Mouse (Mus musculus): ENCODE results near the gene Olfr787. TPM values are rescaled to one million over a fixed set of nuclear protein-coding genes. Genes with fewer than 3 reads are reported as not detected.

The Olfr787 gene
- not detected in 2 replicates for polyA plus RNA-seq (2016; fragmentation: Nextera tagmentation; extraction: Ambion mirVana)

DNA sequence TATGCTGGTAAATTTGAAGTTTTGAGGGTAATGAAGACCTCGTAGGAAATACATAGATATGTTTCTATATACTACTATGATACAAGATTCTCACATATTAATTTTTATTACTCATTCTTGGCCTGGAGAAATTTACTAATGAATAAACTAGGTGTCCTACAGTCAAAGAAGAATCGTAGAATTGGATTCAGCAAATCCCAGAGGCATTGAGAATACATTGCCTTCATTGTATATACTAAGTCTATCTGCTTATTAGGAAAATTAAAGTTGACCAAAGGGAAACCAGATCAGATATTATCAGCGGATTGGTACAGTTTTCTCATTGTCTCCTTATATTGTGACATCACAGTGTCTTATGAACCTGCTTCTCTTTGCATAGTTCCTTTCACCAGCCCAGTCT, at the start of gene Olfr787:
Olfr787 (plus strand) TSS at position 301 of the 400 bp plus-strand sequence.
- ATAC-seq (ENCODE audit: low FRiP score, low read depth): no peak
- H3K4me2 ChIP-seq (replicated peaks): no peak within 1 kb of the TSS
- no peak within 1 kb of the TSS for H3K4me3 ChIP-seq
- WGBS: 87% methylated on average over 3 of the region's 3 CpGs
- H3K27me3 ChIP-seq (replicated peaks): no peaks in the 10 kb centered on the region
- H3K27ac ChIP-seq: no peak within 1 kb of the TSS
- no peak within 1 kb of the TSS for H3K9ac ChIP-seq
- no peaks in the 10 kb centered on the region for H3K4me1 ChIP-seq
- H3K36me3 ChIP-seq: no peaks in the 10 kb centered on the region
- no peaks in the 10 kb centered on the region for H3K9me3 ChIP-seq

DNA sequence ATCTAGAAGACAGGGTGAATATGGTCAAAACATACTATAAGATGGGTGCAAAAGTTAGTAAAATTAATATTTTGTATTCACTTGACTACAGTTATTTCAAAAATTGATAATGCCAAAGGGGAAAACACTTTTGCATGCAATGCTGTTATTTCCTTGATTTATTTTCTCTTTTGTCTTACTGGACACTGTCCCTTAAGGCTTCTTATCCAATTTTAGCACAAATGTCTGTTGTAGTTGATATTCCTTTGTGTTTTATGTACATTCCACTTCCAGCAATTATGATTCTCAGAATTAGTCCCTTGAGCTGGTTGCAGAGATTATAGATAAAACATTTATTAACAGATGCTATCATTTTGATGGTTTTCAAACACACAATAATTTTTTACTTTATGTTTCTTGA, 34.7 kb upstream of the Olfr787 start, which contains the start of gene Olfr786:
Olfr786 (plus strand) TSS at position 301 of the 400 bp plus-strand sequence.
- H3K4me1 ChIP-seq: no peaks in the 10 kb centered on the region
- no peaks in the 10 kb centered on the region for H3K36me3 ChIP-seq
- no peaks in the 10 kb centered on the region for H3K27me3 ChIP-seq (replicated peaks)
- no peaks in the 10 kb centered on the region for H3K9me3 ChIP-seq
- no peak within 1 kb of the TSS for H3K9ac ChIP-seq
- H3K4me2 ChIP-seq (replicated peaks): no peak within 1 kb of the TSS
- no peak within 1 kb of the TSS for H3K27ac ChIP-seq
- no peak within 1 kb of the TSS for H3K4me3 ChIP-seq
- no peak for ATAC-seq (ENCODE audit: low FRiP score, low read depth)

DNA sequence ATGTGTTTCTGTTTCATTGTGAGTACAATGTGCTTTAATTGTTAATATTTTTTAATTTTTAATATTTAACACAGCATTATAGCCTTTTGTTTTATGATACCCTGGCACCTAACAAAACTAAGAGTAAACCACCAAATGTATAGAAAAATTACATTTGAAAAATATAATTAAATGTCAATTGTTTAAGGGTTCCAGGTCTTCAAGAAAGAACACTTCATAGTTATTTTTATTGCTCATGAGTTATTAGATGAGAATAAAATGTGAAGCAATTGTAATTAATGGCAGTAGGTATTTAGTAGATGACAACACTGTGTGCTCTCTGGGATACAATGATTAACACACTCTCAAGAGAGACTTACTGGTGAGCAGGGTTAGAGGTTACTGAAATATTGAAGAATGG, 9.0 kb downstream of the Olfr787 start, which contains the start of gene Olfr788:
Olfr788 (plus strand) TSS at position 301 of the 400 bp plus-strand sequence.
- no peaks in the 10 kb centered on the region for H3K27me3 ChIP-seq (replicated peaks)
- H3K9ac ChIP-seq: no peak within 1 kb of the TSS
- H3K27ac ChIP-seq: no peak within 1 kb of the TSS
- no peak within 1 kb of the TSS for H3K4me2 ChIP-seq (replicated peaks)
- no peaks in the 10 kb centered on the region for H3K9me3 ChIP-seq
- H3K4me1 ChIP-seq: no peaks in the 10 kb centered on the region
- H3K36me3 ChIP-seq: no peaks in the 10 kb centered on the region
- no peak for ATAC-seq (ENCODE audit: low FRiP score, low read depth)
- no peak within 1 kb of the TSS for H3K4me3 ChIP-seq

DNA sequence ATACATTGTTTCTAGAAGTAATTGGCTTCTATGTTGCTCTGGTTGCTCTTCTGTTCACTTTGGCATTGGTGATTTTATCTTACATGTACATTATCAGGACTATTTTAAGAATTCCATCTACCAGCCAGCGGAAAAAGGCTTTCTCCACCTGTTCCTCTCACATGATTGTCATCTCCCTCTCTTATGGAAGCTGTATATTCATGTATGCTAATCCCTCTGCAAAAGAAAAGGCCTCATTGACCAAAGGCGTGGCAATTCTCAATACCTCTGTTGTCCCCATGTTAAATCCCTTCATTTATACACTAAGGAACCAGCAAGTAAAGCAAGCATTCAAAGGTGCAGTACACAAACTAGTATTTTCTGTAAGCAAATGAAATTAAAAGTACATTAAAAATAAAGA, 11.6 kb downstream of the Olfr787 start:
- no peak for ATAC-seq (ENCODE audit: low FRiP score, low read depth)
- Histone ChIP-seq H3K4me3 (no peak overlapping the region), H3K36me3 (no peaks in the 10 kb centered on the region), H3K4me2 (replicated peaks) (no peak overlapping the region), H3K27ac (no peak overlapping the region), H3K4me1 (no peaks in the 10 kb centered on the region), H3K9me3 (no peaks in the 10 kb centered on the region), H3K27me3 (replicated peaks) (no peaks in the 10 kb centered on the region), H3K9ac (no peak overlapping the region)
- 77% methylated on average over 2 of the region's 2 CpGs for WGBS

DNA sequence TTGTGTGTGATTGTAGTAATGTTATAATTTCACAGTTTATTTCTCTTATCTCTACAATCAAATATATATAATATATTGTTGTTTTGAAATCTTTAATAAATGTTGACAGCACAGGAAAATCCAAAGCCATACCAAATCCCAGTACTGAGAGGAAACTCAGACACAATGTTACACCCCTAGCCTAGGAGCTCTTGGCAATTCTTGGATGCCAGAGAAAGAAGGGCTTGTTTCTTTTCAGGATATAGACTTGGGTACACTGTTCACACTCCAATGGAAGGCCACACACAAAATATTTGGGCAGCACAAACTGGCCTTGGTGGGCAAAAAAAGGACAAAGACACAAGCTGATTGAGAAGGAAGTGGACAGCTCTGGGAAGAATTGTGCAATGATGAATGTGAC, 12.1 kb downstream of the Olfr787 start:
- Histone ChIP-seq H3K9ac (no peak overlapping the region), H3K4me1 (no peaks in the 10 kb centered on the region), H3K4me2 (replicated peaks) (no peak overlapping the region), H3K4me3 (no peak overlapping the region), H3K36me3 (no peaks in the 10 kb centered on the region), H3K27me3 (replicated peaks) (no peaks in the 10 kb centered on the region), H3K9me3 (no peaks in the 10 kb centered on the region), H3K27ac (no peak overlapping the region)
- no peak for ATAC-seq (ENCODE audit: low FRiP score, low read depth)

DNA sequence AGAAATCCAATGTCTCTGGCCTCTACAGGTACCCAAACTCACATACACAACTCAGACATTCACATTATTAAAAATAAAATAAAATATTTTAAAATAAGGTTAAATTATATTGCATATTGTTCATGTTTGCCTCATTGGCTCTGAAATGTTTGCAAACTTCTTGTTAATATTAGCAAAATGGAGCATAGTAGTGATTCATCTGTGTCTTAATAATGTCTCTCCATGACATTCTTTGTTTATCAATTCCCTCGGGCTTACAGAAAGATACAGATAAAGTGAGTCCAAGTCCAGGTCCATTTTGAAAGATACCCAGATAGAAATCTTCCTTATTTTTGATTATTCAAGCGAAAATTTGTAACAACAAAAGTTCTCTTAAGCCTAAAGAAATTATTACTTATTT, 22.8 kb downstream of the Olfr787 start, which contains the start of gene Olfr789:
Olfr789 (plus strand) TSS at position 301 of the 400 bp plus-strand sequence.
- H3K9me3 ChIP-seq: no peaks in the 10 kb centered on the region
- H3K4me3 ChIP-seq: no peak within 1 kb of the TSS
- H3K4me1 ChIP-seq: no peaks in the 10 kb centered on the region
- H3K27me3 ChIP-seq (replicated peaks): no peaks in the 10 kb centered on the region
- H3K4me2 ChIP-seq (replicated peaks): no peak within 1 kb of the TSS
- no peak within 1 kb of the TSS for H3K9ac ChIP-seq
- H3K27ac ChIP-seq: no peak within 1 kb of the TSS
- H3K36me3 ChIP-seq: no peaks in the 10 kb centered on the region
- WGBS: 68% methylated on average over 2 of the region's 2 CpGs
- no peak for ATAC-seq (ENCODE audit: low FRiP score, low read depth)

DNA sequence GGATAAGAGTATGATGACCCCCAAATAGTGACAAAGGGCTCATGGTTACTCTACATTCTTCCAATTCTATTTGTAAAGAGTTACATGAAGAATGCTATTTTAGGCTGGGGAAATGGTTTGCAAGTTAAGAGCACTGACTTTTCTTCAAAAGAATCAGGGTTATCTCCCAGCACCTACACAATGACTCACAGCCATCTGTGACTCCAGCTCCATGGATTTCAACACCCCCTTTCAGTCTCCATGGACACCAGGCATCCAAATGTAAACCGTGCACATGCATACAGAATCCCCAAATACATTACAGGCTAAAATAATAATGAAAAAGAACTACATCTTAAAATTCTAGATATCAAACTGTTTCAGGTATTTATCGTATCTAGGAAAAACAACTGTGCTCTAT, 28.4 kb downstream of the Olfr787 start:
- no peak for ATAC-seq (ENCODE audit: low FRiP score, low read depth)
- whole genome bisulfite sequencing: 79% methylated on average over 2 of the region's 2 CpGs
- Histone ChIP-seq H3K9me3 (no peaks in the 10 kb centered on the region), H3K27ac (no peak overlapping the region), H3K4me3 (no peak overlapping the region), H3K4me2 (replicated peaks) (no peak overlapping the region), H3K4me1 (no peaks in the 10 kb centered on the region), H3K36me3 (no peaks in the 10 kb centered on the region), H3K9ac (no peak overlapping the region), H3K27me3 (replicated peaks) (no peaks in the 10 kb centered on the region)

DNA sequence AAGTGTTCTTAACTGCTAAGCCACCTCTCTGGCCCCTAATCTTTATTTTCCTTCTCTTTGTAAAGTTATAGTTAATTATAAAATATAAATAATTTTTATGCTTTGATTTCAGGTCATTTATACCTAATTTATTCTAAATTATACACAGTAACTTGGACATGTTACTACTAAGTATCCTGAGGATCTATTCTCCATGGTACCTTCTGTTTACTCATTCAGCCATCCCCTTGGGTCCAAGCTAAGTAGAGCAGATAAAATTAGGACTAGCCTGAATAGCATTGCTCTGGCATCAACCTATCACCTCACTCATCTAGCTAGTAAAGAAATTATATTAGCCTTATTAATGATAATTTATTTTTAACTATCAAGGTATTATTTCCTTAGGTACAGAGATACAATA, 36.5 kb downstream of the Olfr787 start, which contains the start of gene Olfr790:
Olfr790 (plus strand) TSS at position 301 of the 400 bp plus-strand sequence.
- Histone ChIP-seq H3K27me3 (replicated peaks) (no peaks in the 10 kb centered on the region), H3K4me1 (no peaks in the 10 kb centered on the region), H3K4me3 (no peak within 1 kb of the TSS), H3K9ac (no peak within 1 kb of the TSS), H3K9me3 (no peaks in the 10 kb centered on the region), H3K36me3 (no peaks in the 10 kb centered on the region), H3K4me2 (replicated peaks) (no peak within 1 kb of the TSS), H3K27ac (no peak within 1 kb of the TSS)
- ATAC-seq (ENCODE audit: low FRiP score, low read depth): no peak

Other genes starting within 250 kb of the Olfr787 start
- gene Olfr774, start 225.7 kb upstream of the Olfr787 start, polyA plus RNA-seq (2016; fragmentation: Nextera tagmentation; extraction: Ambion mirVana): not detected in 2 replicates
- not detected in 2 replicates for gene Olfr775, start 213.4 kb upstream of the Olfr787 start, polyA plus RNA-seq (2016; fragmentation: Nextera tagmentation; extraction: Ambion mirVana)
- gene Olfr776, start 202.7 kb upstream of the Olfr787 start, polyA plus RNA-seq (2016; fragmentation: Nextera tagmentation; extraction: Ambion mirVana): not detected in 2 replicates
- not detected in 2 replicates for gene Olfr777, start 190.4 kb upstream of the Olfr787 start, polyA plus RNA-seq (2016; fragmentation: Nextera tagmentation; extraction: Ambion mirVana)
- not detected in 2 replicates for gene Olfr780, start 143.7 kb upstream of the Olfr787 start, polyA plus RNA-seq (2016; fragmentation: Nextera tagmentation; extraction: Ambion mirVana)
- gene Olfr781, start 133.0 kb upstream of the Olfr787 start, polyA plus RNA-seq (2016; fragmentation: Nextera tagmentation; extraction: Ambion mirVana): not detected in 2 replicates
- gene Olfr782, start 113.0 kb upstream of the Olfr787 start, polyA plus RNA-seq (2016; fragmentation: Nextera tagmentation; extraction: Ambion mirVana): not detected in 2 replicates
- 0.06 and 0.19 TPM in 2 replicates for gene Olfr784, start 77.8 kb upstream of the Olfr787 start, polyA plus RNA-seq (2016; fragmentation: Nextera tagmentation; extraction: Ambion mirVana)
- gene Olfr785, start 56.4 kb upstream of the Olfr787 start, polyA plus RNA-seq (2016; fragmentation: Nextera tagmentation; extraction: Ambion mirVana): not detected in 2 replicates
- gene Olfr786, start 34.6 kb upstream of the Olfr787 start, polyA plus RNA-seq (2016; fragmentation: Nextera tagmentation; extraction: Ambion mirVana): not detected in 2 replicates
- gene Olfr788, start 9.1 kb downstream of the Olfr787 start, polyA plus RNA-seq (2016; fragmentation: Nextera tagmentation; extraction: Ambion mirVana): not detected in 2 replicates
- not detected in 2 replicates for gene Olfr789, start 22.9 kb downstream of the Olfr787 start, polyA plus RNA-seq (2016; fragmentation: Nextera tagmentation; extraction: Ambion mirVana)
- gene Olfr790, start 36.6 kb downstream of the Olfr787 start, polyA plus RNA-seq (2016; fragmentation: Nextera tagmentation; extraction: Ambion mirVana): not detected in 2 replicates
- gene Olfr791, start 59.9 kb downstream of the Olfr787 start, polyA plus RNA-seq (2016; fragmentation: Nextera tagmentation; extraction: Ambion mirVana): not detected in 2 replicates
- gene Olfr792, start 77.3 kb downstream of the Olfr787 start, polyA plus RNA-seq (2016; fragmentation: Nextera tagmentation; extraction: Ambion mirVana): not detected in 2 replicates
- gene Olfr794, start 105.8 kb downstream of the Olfr787 start, polyA plus RNA-seq (2016; fragmentation: Nextera tagmentation; extraction: Ambion mirVana): not detected in 2 replicates
- not detected in 2 replicates for gene Olfr796, start 150.7 kb downstream of the Olfr787 start, polyA plus RNA-seq (2016; fragmentation: Nextera tagmentation; extraction: Ambion mirVana)
- gene Olfr798, start 166.1 kb downstream of the Olfr787 start, polyA plus RNA-seq (2016; fragmentation: Nextera tagmentation; extraction: Ambion mirVana): not detected in 2 replicates
- gene Olfr799, start 175.6 kb downstream of the Olfr787 start, polyA plus RNA-seq (2016; fragmentation: Nextera tagmentation; extraction: Ambion mirVana): not detected in 2 replicates
- gene Olfr800, start 195.8 kb downstream of the Olfr787 start, polyA plus RNA-seq (2016; fragmentation: Nextera tagmentation; extraction: Ambion mirVana): not detected in 2 replicates
- gene Olfr801, start 212.0 kb downstream of the Olfr787 start, polyA plus RNA-seq (2016; fragmentation: Nextera tagmentation; extraction: Ambion mirVana): not detected in 2 replicates
- not detected in 2 replicates for gene Olfr802, start 226.3 kb downstream of the Olfr787 start, polyA plus RNA-seq (2016; fragmentation: Nextera tagmentation; extraction: Ambion mirVana)
- not detected in 2 replicates for gene Olfr803, start 232.4 kb downstream of the Olfr787 start, polyA plus RNA-seq (2016; fragmentation: Nextera tagmentation; extraction: Ambion mirVana)
- not detected in 2 replicates for gene Olfr804, start 241.3 kb downstream of the Olfr787 start, polyA plus RNA-seq (2016; fragmentation: Nextera tagmentation; extraction: Ambion mirVana)